Mouse (Mus musculus) MEL (cell line): ENCODE results near the gene Creld2. TPM values are rescaled to one million over a fixed set of nuclear protein-coding genes. Genes with fewer than 3 reads are reported as not detected.

Source experiments
- DNase-seq: peaks from one replicate; pipeline ENCODE4 v3.0.0; 2011; ENCODE audit warnings: low read depth, low spot score
- H3K27ac ChIP-seq: 2 replicates; pipeline ENCODE4 v1.5.1; 2012; ENCODE audit warnings: low read depth, mild to moderate bottlenecking, control low read depth, low read length, moderate library complexity; ENCODE audit not compliant: control insufficient read depth
- H3K27me3 ChIP-seq, 2 experiments: fragments of 150-350 bp in 1 of 2; sonication (generic) in 1 of 2; 2 replicates each; pipeline ENCODE4 v1.6.1; 2012; ENCODE audit warnings: low read length in 2 of 2, mild to moderate bottlenecking in 2 of 2, improper control_type of control experiment in 1 of 2, moderate library complexity in 1 of 2; ENCODE audit not compliant: insufficient read depth in 2 of 2, control insufficient read depth in 1 of 2
- H3K36me3 ChIP-seq, 2 experiments: 2 replicates each; pipeline ENCODE4 v1.6.1; 2012 to 2014; ENCODE audit warnings: low read length in 2 of 2, improper control_type of control experiment in 1 of 2, inconsistent platforms in 1 of 2, mild to moderate bottlenecking in 1 of 2; ENCODE audit not compliant: insufficient read depth in 2 of 2, control insufficient read depth in 1 of 2
- H3K4me1 ChIP-seq, 2 experiments: fragments of 150-350 bp in 1 of 2; sonication (generic) in 1 of 2; 2 replicates each; pipeline ENCODE4 v1.6.1; 2012; ENCODE audit warnings: low read length in 2 of 2, improper control_type of control experiment in 1 of 2, mild to moderate bottlenecking in 1 of 2; ENCODE audit not compliant: insufficient read depth in 2 of 2, control insufficient read depth in 1 of 2
- H3K4me3 ChIP-seq, 2 experiments: fragments of 150-350 bp in 1 of 2; sonication (generic) in 1 of 2; 2 replicates each; pipeline ENCODE4 v1.5.1; 2012; ENCODE audit warnings: low read depth in 2 of 2, low read length in 2 of 2, mild to moderate bottlenecking in 2 of 2, moderate library complexity in 2 of 2, control low read depth in 1 of 2, improper control_type of control experiment in 1 of 2; ENCODE audit not compliant: control insufficient read depth in 1 of 2, insufficient read depth in 1 of 2
- H3K79me2 ChIP-seq: 2 replicates; pipeline ENCODE4 v1.6.1; 2012; ENCODE audit warnings: mild to moderate bottlenecking, low read length, moderate library complexity; ENCODE audit not compliant: control insufficient read depth, poor library complexity, insufficient read depth
- H3K9ac ChIP-seq: 2 replicates; pipeline ENCODE4 v1.6.1; 2012; ENCODE audit warnings: low read depth, mild to moderate bottlenecking, control low read depth, low read length, moderate library complexity; ENCODE audit not compliant: control insufficient read depth, poor library complexity, severe bottlenecking
- H3K9me3 ChIP-seq: fragments of 150-350 bp; sonication (generic); replicated peaks from 2 replicates; pipeline ENCODE4 v1.6.1; 2012; ENCODE audit warnings: mild to moderate bottlenecking, low read length, improper control_type of control experiment, moderate library complexity; ENCODE audit not compliant: insufficient read depth
- CHD1 ChIP-seq: IDR thresholded peaks from 2 replicates; pipeline ENCODE4 v1.6.1; 2012; ENCODE audit warnings: low read depth, mild to moderate bottlenecking, inconsistent platforms, low read length, improper control_type of control experiment
- CHD2 ChIP-seq: IDR thresholded peaks from 2 replicates; pipeline ENCODE4 v1.6.1; 2011; ENCODE audit warnings: low read length, improper control_type of control experiment
- E2F4 ChIP-seq: IDR thresholded peaks from 2 replicates; pipeline ENCODE4 v1.6.1; 2011; ENCODE audit warnings: low read depth, low read length, improper control_type of control experiment, borderline replicate concordance
- ELF1 ChIP-seq: IDR thresholded peaks from 2 replicates; pipeline ENCODE4 v1.6.1; 2014; ENCODE audit warnings: low read depth, mild to moderate bottlenecking, inconsistent platforms, low read length, improper control_type of control experiment, moderate library complexity
- EP300 ChIP-seq, 2 experiments: IDR thresholded peaks; 2 replicates each; pipeline ENCODE4 v1.6.1; 2011; ENCODE audit warnings: improper control_type of control experiment in 2 of 2, low read length in 2 of 2, low read depth in 1 of 2, mild to moderate bottlenecking in 1 of 2
- ETS1 ChIP-seq: IDR thresholded peaks from 2 replicates; pipeline ENCODE4 v1.6.1; 2012; ENCODE audit warnings: low read depth, mild to moderate bottlenecking, inconsistent platforms, low read length, improper control_type of control experiment, moderate library complexity
- GABPA ChIP-seq: IDR thresholded peaks from 2 replicates; pipeline ENCODE4 v1.6.1; 2012; ENCODE audit warnings: low read depth, mild to moderate bottlenecking, inconsistent platforms, low read length, improper control_type of control experiment, moderate library complexity
- GATA1 ChIP-seq: IDR thresholded peaks from 2 replicates; pipeline ENCODE4 v1.6.1; 2011; ENCODE audit warnings: low read depth, low read length, improper control_type of control experiment
- HCFC1 ChIP-seq: IDR thresholded peaks from 2 replicates; pipeline ENCODE4 v1.6.1; 2012; ENCODE audit warnings: low read depth, mild to moderate bottlenecking, inconsistent platforms, low read length, improper control_type of control experiment, moderate library complexity
- JUND ChIP-seq: IDR thresholded peaks from 2 replicates; pipeline ENCODE4 v1.6.1; 2011; ENCODE audit warnings: low read depth, mild to moderate bottlenecking, improper control_type of control experiment, low read length
- KAT2A ChIP-seq: conservative IDR thresholded peaks from 2 replicates; pipeline ENCODE4 v1.6.1; 2012; ENCODE audit warnings: low read depth, low read length, improper control_type of control experiment, inconsistent platforms
- MAFK ChIP-seq: IDR thresholded peaks from 2 replicates; pipeline ENCODE4 v1.6.1; 2011; ENCODE audit warnings: low read depth, mild to moderate bottlenecking, low read length, improper control_type of control experiment, borderline replicate concordance
- MAX ChIP-seq: IDR thresholded peaks from 2 replicates; pipeline ENCODE4 v1.6.1; 2011; ENCODE audit warnings: low read length, improper control_type of control experiment
- MAZ ChIP-seq: IDR thresholded peaks from 2 replicates; pipeline ENCODE4 v1.6.1; 2012; ENCODE audit warnings: low read depth, mild to moderate bottlenecking, inconsistent platforms, low read length, improper control_type of control experiment
- MYB ChIP-seq: IDR thresholded peaks from 2 replicates; pipeline ENCODE4 v1.6.1; 2011; ENCODE audit warnings: mild to moderate bottlenecking, low read depth, low read length, improper control_type of control experiment
- NRF1 ChIP-seq: IDR thresholded peaks from 2 replicates; pipeline ENCODE4 v1.6.1; 2014; ENCODE audit warnings: low read depth, mild to moderate bottlenecking, inconsistent platforms, low read length, improper control_type of control experiment, moderate library complexity; ENCODE audit not compliant: poor library complexity, insufficient read depth, severe bottlenecking
- RAD21 ChIP-seq: IDR thresholded peaks from 2 replicates; pipeline ENCODE4 v1.6.1; 2011; ENCODE audit warnings: mild to moderate bottlenecking, low read depth, low read length, improper control_type of control experiment
- SIN3A ChIP-seq: IDR thresholded peaks from 2 replicates; pipeline ENCODE4 v1.6.1; 2012; ENCODE audit warnings: low read length, improper control_type of control experiment, inconsistent platforms
- SMC3 ChIP-seq: IDR thresholded peaks from 2 replicates; pipeline ENCODE4 v1.6.1; 2011; ENCODE audit warnings: low read depth, low read length, improper control_type of control experiment
- TAL1 ChIP-seq: IDR thresholded peaks from 2 replicates; pipeline ENCODE4 v1.6.1; 2012; ENCODE audit warnings: mild to moderate bottlenecking, inconsistent platforms, low read length, moderate library complexity, mixed read lengths
- TCF12 ChIP-seq: IDR thresholded peaks from 2 replicates; pipeline ENCODE4 v1.6.1; 2014; ENCODE audit warnings: low read depth, mild to moderate bottlenecking, inconsistent platforms, low read length, improper control_type of control experiment, moderate library complexity
- UBTF ChIP-seq: IDR thresholded peaks from 2 replicates; pipeline ENCODE4 v1.6.1; 2012; ENCODE audit warnings: low read depth, mild to moderate bottlenecking, inconsistent platforms, low read length, improper control_type of control experiment, moderate library complexity, borderline replicate concordance; ENCODE audit not compliant: insufficient read depth
- USF1 ChIP-seq: IDR thresholded peaks from 2 replicates; pipeline ENCODE4 v1.6.1; 2014; ENCODE audit warnings: low read depth, mild to moderate bottlenecking, inconsistent platforms, low read length, improper control_type of control experiment, moderate library complexity
- USF2 ChIP-seq, 2 experiments: IDR thresholded peaks; 2 replicates each; pipeline ENCODE4 v1.6.1; 2011 to 2012; ENCODE audit warnings: improper control_type of control experiment in 2 of 2, low read length in 2 of 2, borderline replicate concordance in 1 of 2, inconsistent platforms in 1 of 2, low read depth in 1 of 2, mild to moderate bottlenecking in 1 of 2; ENCODE audit not compliant: insufficient read depth in 1 of 2
- ZC3H11A ChIP-seq: IDR thresholded peaks from 2 replicates; pipeline ENCODE4 v1.6.1; 2012; ENCODE audit warnings: low read depth, mild to moderate bottlenecking, inconsistent platforms, low read length, improper control_type of control experiment
- ZKSCAN1 ChIP-seq: IDR thresholded peaks from 2 replicates; pipeline ENCODE4 v1.6.1; 2012; ENCODE audit warnings: low read depth, mild to moderate bottlenecking, inconsistent platforms, low read length, improper control_type of control experiment, moderate library complexity
- ZMIZ1 ChIP-seq: IDR thresholded peaks from 2 replicates; pipeline ENCODE4 v1.6.1; 2012; ENCODE audit warnings: low read depth, mild to moderate bottlenecking, inconsistent platforms, low read length, improper control_type of control experiment, moderate library complexity
- ZNF384 ChIP-seq: IDR thresholded peaks from 2 replicates; pipeline ENCODE4 v1.6.1; 2012; ENCODE audit warnings: low read depth, mild to moderate bottlenecking, inconsistent platforms, low read length, improper control_type of control experiment
- polyA plus RNA-seq, 2 experiments: library from polyadenylated mRNA; stranded (reverse) in 1 of 2; unstranded in 1 of 2; fragments of >175 nt in 1 of 2; fragments of >200 nt in 1 of 2; gene quantifications; 2 replicates each; pipeline versions ENCODE4 v1.2.1 to v1.2.4; 2012; ENCODE audit warnings: low replicate concordance in 2 of 2, low read depth in 1 of 2; ENCODE audit not compliant: insufficient read length in 2 of 2, insufficient read depth in 1 of 2, missing spikeins in 1 of 2
- total RNA-seq: library from RNA; depleted of rRNA; stranded (reverse); fragments of 300-350 nt; gene quantifications from 2 replicates; pipeline ENCODE4 v1.2.3, GENCODE M21; 2012

Creld2 gene
- total and polyA plus RNA-seq, 3 experiments = 118 to 188 TPM; not detected in 1

DNA sequence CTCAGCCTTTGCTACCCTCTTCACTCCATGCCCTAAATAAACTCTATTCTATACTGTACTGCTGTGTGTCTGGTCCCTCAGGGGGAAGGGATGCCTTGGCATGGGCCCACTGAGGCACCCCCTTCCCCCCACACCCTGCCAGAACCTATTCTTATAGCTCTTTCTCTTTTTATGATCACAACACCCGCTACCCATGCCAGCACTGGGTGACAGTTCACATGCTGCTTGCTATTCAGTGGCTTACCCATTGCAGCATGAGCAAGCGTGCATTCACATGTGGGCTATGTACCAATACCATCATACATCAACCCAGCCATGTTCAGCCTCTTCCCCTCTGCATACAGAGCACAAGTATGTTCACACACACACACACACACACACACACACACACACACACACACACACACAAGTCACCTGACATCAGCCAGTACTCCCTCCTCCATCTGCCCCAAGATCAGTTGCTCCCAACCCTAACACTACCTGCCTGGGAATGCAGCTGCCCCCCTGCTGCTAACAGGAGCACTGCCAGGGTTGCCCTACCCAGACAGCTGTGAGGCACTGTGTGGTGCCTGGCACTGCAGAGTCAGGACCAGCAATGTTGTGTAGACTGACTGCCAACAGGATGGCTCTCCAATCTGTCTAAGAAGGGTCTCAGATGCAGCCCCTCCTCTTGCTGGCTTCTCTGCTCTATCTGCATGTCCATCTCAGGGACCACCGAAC, 22.3 kb downstream of the Creld2 start:
- no peaks in the 10 kb centered on the region for H3K36me3 ChIP-seq
- H3K9me3 ChIP-seq = no peaks in the 10 kb centered on the region
- no peaks in the 10 kb centered on the region; the same call in 1 of the 2 replicates for H3K79me2 ChIP-seq
- H3K4me1 ChIP-seq = peaks cover 0 to 2% of the 10 kb centered on the region in 2 experiments; a peak in 1 of 4 replicates
- TF ChIP-seq USF1 (no peak), MAX (no peak), GATA1 (no peak), JUND (no peak), MAFK (no peak), RAD21 (no peak), GABPA (no peak), ZC3H11A (no peak), ZNF384 (no peak), SIN3A (no peak), ELF1 (no peak), MAZ (no peak), KAT2A (no peak), UBTF (no peak), TCF12 (no peak), ZKSCAN1 (no peak), NRF1 (no peak), MYB (no peak), CHD2 (no peak)
- H3K4me3 ChIP-seq = no peak overlapping the region
- DNase-seq = no peak
- no peak overlapping the region for H3K9ac ChIP-seq
- H3K27me3 ChIP-seq = peaks cover 1 to 2% of the 10 kb centered on the region in 2 experiments; a peak in 1 of 4 replicates
- no peak overlapping the region for H3K27ac ChIP-seq

DNA sequence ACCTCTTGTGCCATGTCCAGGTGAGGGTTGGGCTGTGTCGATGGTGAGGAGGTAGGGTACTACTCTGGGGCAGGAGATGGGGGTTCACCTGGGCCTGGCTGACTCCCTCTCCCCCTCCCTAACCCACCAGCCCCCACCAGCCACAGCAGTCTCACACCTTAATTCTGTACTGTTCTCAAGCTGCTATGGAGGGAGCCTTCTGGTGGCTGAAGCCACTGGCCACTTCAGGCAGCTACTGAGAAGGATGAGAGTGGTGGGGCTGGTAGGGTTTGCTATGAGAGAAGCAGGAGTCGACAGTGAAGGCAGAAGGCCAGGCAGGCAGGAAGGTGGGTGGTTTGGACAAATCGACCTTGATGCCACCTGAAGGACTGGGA, 22.8 kb downstream of the Creld2 start:
- no peaks in the 10 kb centered on the region for H3K36me3 ChIP-seq
- H3K27me3 ChIP-seq = peaks cover 1 to 2% of the 10 kb centered on the region in 2 experiments; a peak in 1 of 4 replicates
- no peaks in the 10 kb centered on the region; the same call in 1 of the 2 replicates for H3K79me2 ChIP-seq
- H3K4me1 ChIP-seq = peaks cover 0 to 2% of the 10 kb centered on the region in 2 experiments; a peak in 1 of 4 replicates
- no peak overlapping the region for H3K9ac ChIP-seq
- no peak for TF ChIP-seq TCF12
- no peak for TF ChIP-seq CHD1
- no peak for TF ChIP-seq HCFC1
- TF ChIP-seq ETS1 = no peak
- TF ChIP-seq JUND = no peak
- TF ChIP-seq SIN3A = no peak
- TF ChIP-seq TAL1 = no peak
- no peak for TF ChIP-seq SMC3
- TF ChIP-seq MAX = no peak
- no peak for TF ChIP-seq RAD21
- TF ChIP-seq ELF1 = no peak
- no peak for TF ChIP-seq EP300 (IDR thresholded peaks at IDR 0.05; ENCODE audit: low read depth in 1 of 2, low read length in 2 of 2)
- no peak for TF ChIP-seq USF2 (IDR thresholded peaks at IDR 0.05; ENCODE audit: borderline replicate concordance in 1 of 2, insufficient read depth in 1 of 2, low read depth in 1 of 2, low read length in 2 of 2)
- no peak for TF ChIP-seq E2F4
- no peak for TF ChIP-seq NRF1
- TF ChIP-seq ZMIZ1 = no peak
- TF ChIP-seq USF1 = no peak
- TF ChIP-seq ZNF384 = no peak
- TF ChIP-seq, all 39 proteins: peak for 0
- Histone ChIP-seq H3K9me3 (no peaks in the 10 kb centered on the region), H3K4me3 (no peak overlapping the region), H3K27ac (no peak overlapping the region)
- no peak for DNase-seq
